Mouse (Mus musculus) heart, postnatal 0 days (tissue): ENCODE measurements at regions not wholly inside any gene's neighbourhood (a gene's known extent, or its start where the extent isn't known, plus 50 kb on each side); places are given as distances from the start of the nearest gene placed in this dataset.

Experiments used
- CTCF ChIP-seq: IDR thresholded peaks from 2 replicates; pipeline ENCODE4 v1.5.1; 2016; ENCODE audit warnings: antibody characterized with exemption, control low read depth, low read depth
- EP300 ChIP-seq: IDR thresholded peaks from 2 replicates; pipeline ENCODE4 v1.6.1; 2016; ENCODE audit warnings: antibody characterized with exemption, low read depth

- TF ChIP-seq CTCF (no peak), EP300 (no peak)
These were observed 88.9 kb upstream of the Ifngr1 start for GRCm38 (mm10) chr10:19502874-19503273.
